Mouse (Mus musculus) lung, postnatal 0 days (tissue): ENCODE data around the gene Syngr2. TPM values are rescaled to one million over a fixed set of nuclear protein-coding genes. Genes with fewer than 3 reads are reported as not detected.

Experiments
- ATAC-seq: fragments of 200-750 bp; cut with Nextera tagmentation; 2 replicates; pipeline ENCODE4 v1.8.0; 2017; ENCODE audit warnings: moderate library complexity
- DNase-seq: peaks from one replicate; pipeline ENCODE4 v3.0.0-alpha.2; 2016; ENCODE audit warnings: low spot score
- H3K27ac ChIP-seq: fragments of 300-500 bp; sonication (generic); 2 replicates; pipeline ENCODE4 v1.5.1; 2014; ENCODE audit warnings: antibody characterized with exemption, mild to moderate bottlenecking, low read length, mixed read lengths
- H3K27me3 ChIP-seq: fragments of 300-500 bp; sonication (generic); replicated peaks from 2 replicates; pipeline ENCODE4 v1.6.1; 2014; ENCODE audit warnings: low read length, mixed read lengths; ENCODE audit not compliant: insufficient read depth
- H3K36me3 ChIP-seq: fragments of 300-500 bp; sonication (generic); 2 replicates; pipeline ENCODE4 v1.6.1; 2014; ENCODE audit warnings: low read length, mixed read lengths; ENCODE audit not compliant: insufficient read depth
- H3K4me1 ChIP-seq: fragments of 300-500 bp; sonication (generic); 2 replicates; pipeline ENCODE4 v1.6.1; 2014; ENCODE audit warnings: antibody characterized with exemption, low read depth, low read length, mixed read lengths; ENCODE audit not compliant: insufficient read depth
- H3K4me2 ChIP-seq: fragments of 300-500 bp; sonication (generic); replicated peaks from 2 replicates; pipeline ENCODE4 v1.6.1; 2014; ENCODE audit warnings: low read depth, mild to moderate bottlenecking, low read length, moderate library complexity, mixed read lengths
- H3K4me3 ChIP-seq: fragments of 300-500 bp; sonication (generic); 2 replicates; pipeline ENCODE4 v1.5.1; 2014; ENCODE audit warnings: low read depth, low read length
- H3K9ac ChIP-seq: fragments of 300-500 bp; sonication (generic); replicated peaks from 2 replicates; pipeline ENCODE4 v1.6.1; 2014; ENCODE audit warnings: low read depth, mild to moderate bottlenecking
- H3K9me3 ChIP-seq: fragments of 300-500 bp; sonication (generic); 2 replicates; pipeline ENCODE4 v1.6.1; 2016; ENCODE audit warnings: low read length, mixed read lengths
- CTCF ChIP-seq: IDR thresholded peaks from 2 replicates; pipeline ENCODE4 v1.5.1; 2016; ENCODE audit warnings: antibody characterized with exemption, mild to moderate bottlenecking
- EP300 ChIP-seq: IDR thresholded peaks from 2 replicates; pipeline ENCODE4 v1.6.1; 2016; ENCODE audit warnings: antibody characterized with exemption, mild to moderate bottlenecking, control low read depth
- WGBS: fragments of 180-500 bp; shearing (Covaris S2); extraction: QIAGEN DNeasy Blood & Tissue Kit; methylation state at CpG from one replicate; pipeline ENCODE4 v1.1.7; 2014; 5-methylcytosine and 5-hydroxymethylcytosine counted together
- polyA plus RNA-seq: library from polyadenylated mRNA; unstranded; fragments of >200 nt; fragmentation: Nextera tagmentation; extraction: Ambion mirVana; gene quantifications from 2 replicates; pipeline ENCODE4 v1.2.1, GENCODE M21; 2015

The Syngr2 gene
- polyA plus RNA-seq, 1 experiment from 2014 or later, result 108 TPM

DNA sequence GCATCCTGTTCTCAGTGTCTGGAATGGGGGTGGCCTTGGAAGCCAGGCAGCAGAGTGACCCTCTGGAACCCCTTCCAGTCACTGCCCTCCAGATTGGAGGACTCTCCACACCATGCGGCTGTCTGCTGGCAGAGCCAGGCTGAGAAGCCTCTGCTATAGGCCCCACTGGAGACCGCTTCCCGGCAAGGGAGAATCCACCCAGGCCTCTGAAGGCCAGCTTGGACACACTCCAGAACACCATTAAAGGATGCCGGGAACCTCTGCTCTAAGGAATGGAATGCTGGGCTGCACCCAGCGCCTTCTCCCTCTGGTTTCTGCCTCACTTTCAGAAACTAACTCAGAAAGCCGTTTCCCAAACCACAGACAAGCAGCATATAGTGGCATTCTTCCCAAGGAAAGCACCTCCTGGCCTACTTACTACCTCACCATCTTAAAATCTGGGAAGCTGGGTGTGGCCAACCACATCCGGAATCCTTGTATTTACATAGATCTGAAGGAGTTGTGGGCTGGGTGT is 13.3 kb downstream of the Syngr2 start:
- Histone ChIP-seq H3K36me3 (no peaks in the 10 kb centered on the region), H3K9ac (no peak overlapping the region), H3K9me3 (no peaks in the 10 kb centered on the region), H3K4me2 (no peak overlapping the region), H3K4me1 (peaks cover 39% of the 10 kb centered on the region), H3K27ac (peak overlapping the region; percentile 39), H3K27me3 (no peaks in the 10 kb centered on the region), H3K4me3 (no peak overlapping the region)
- WGBS, result 32% methylated on average over 7 of the region's 7 CpGs
- ATAC-seq (no peak), DNase-seq (peak; percentile 58)
- TF ChIP-seq EP300 (peak; percentile 36; the same call in 1 of the 2 replicates), CTCF (no peak)

DNA sequence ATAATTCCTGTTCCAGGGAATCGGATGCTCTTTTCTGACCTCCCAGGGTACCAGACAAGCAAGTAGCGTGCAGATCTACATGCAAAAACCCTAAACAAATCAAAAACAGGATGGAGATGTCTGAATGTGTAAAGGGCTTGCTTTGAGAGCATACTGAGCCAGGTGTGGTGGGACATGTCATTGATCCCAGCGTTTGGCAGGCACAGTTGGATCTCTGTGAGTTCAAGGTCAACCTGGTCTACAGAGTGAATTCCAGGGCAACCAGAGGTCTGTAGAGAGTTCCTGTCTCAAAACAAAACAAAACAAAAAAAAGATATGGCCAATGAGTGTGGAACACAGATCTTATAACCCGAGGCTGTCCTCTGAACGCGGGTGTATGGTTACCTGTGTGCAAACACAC is 13.9 kb downstream of the Syngr2 start:
- Histone ChIP-seq H3K9ac (no peak overlapping the region), H3K4me3 (no peak overlapping the region), H3K4me2 (no peak overlapping the region), H3K27ac (0 out of 2 replicates have a peak overlapping the region, but pooled peaks have one; percentile 39), H3K36me3 (no peaks in the 10 kb centered on the region), H3K4me1 (peaks cover 43% of the 10 kb centered on the region), H3K9me3 (no peaks in the 10 kb centered on the region), H3K27me3 (no peaks in the 10 kb centered on the region)
- no peak for ATAC-seq
- no peak for DNase-seq
- WGBS, result 81% methylated on average over 6 of the region's 6 CpGs
- TF ChIP-seq CTCF (no peak), EP300 (no peak)

DNA sequence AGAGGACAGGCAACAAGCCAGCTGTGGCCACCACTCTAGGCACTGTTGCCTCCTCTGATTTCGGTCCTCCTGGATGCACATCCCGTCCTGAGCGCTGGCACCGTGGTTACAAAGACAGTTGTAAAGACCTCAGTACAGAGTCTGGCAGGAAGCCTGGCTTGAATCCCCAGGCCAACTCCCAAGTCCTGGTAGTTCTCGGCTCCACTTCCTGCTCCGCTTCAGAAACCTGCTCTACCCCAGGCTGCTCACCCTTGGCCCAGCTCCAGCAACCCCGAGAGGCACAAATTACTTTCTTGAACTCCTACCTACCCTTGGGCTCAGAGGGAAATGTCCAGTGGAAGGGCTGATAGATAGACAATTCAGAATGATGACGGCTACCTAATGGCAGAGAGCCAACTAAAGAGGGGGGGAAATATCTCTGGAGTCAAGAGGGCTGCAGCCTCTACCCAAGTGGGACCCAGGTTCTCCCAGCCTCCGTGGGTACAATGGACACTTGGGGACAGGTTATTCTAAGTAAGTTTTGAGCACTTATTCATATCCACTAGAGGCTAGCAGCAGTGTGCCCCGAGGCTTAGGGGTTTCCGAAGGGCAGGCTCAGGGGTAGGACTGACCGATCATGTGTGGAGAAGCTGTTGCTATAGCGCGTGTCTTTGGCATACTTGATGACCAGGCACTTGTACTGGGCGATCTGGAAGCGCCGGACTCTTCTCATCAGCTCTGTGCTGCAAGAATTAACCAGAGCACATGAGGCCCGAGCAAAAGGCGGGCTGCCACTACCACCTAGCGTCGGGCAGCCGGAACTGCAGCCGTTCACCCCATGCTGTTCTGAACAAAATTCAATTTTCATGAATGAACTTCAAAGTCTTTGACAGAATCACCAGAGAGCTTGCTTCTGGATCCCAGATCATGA is 14.8 kb downstream of the Syngr2 start:
- Histone ChIP-seq H3K4me3 (0 out of 2 replicates have a peak overlapping the region, but pooled peaks have one; percentile 0), H3K4me2 (peak overlapping the region; percentile 63), H3K9me3 (no peaks in the 10 kb centered on the region), H3K36me3 (no peaks in the 10 kb centered on the region), H3K4me1 (peaks cover 52% of the 10 kb centered on the region), H3K9ac (no peak overlapping the region), H3K27me3 (no peaks in the 10 kb centered on the region), H3K27ac (peak overlapping the region; percentile 1; the same call in 1 of the 2 replicates)
- ATAC-seq (peak; percentile 82), DNase-seq (peak; percentile 88)
- no peak for TF ChIP-seq EP300
- TF ChIP-seq CTCF, result peak; percentile 97
- WGBS, result 4% methylated on average over 23 of the region's 23 CpGs

DNA sequence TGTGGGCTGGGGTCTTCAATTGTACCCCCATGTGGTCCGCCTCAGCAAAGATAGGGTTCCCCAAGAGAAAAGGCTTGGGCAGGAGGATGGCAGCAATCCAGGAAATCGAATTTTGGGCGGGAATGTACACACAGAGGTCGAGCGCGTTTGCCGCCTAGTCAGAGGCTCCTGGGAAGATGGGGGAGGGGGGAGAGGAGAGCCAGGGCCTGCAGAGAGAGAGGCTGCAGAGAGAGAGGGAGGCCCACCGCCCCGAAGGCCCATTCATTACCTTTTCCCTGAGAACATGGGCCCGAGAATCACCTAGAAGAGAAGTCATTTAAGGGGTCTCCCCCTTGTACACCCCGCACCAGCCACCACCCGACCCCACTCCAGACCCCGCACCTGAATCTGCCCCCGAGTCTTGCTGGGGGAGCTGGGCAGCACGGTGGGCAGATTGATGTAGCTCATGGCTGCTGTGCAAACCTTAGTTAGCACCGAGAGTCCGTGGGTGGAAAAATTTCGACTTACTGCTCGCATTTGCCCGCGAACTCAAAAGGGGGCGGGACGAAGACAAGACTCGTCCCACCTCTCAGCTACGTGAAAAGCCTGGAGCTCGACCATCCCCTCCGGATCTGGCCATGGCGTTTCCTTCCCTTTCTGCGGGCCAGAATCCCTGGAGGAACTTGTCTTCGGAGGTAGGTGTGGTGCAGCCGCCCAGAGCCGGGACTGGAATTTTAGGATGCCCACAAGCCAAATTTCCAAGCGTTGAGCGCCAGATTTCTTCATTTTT is 16.0 kb downstream of the Syngr2 start, which contains the start of the genes Afmid and Tk1:
Gene Afmid, plus strand, starts transcription at position 592 of the 769 bp plus-strand sequence.
Gene Tk1, minus strand, starts transcription at position 760 of the 769 bp plus-strand sequence.
- Histone ChIP-seq H3K36me3 (no peaks in the 10 kb centered on the region), H3K9ac (peak within 1 kb of the TSS; percentile 20; the same call in 1 of the 2 replicates), H3K4me1 (peaks cover 62% of the 10 kb centered on the region), H3K4me3 (peak within 1 kb of the TSS; percentile 27; the same call in 1 of the 2 replicates), H3K9me3 (no peaks in the 10 kb centered on the region), H3K4me2 (peak within 1 kb of the TSS; percentile 63), H3K27me3 (no peaks in the 10 kb centered on the region), H3K27ac (peak within 1 kb of the TSS; percentile 43)
- peak; percentile 92 for DNase-seq
- TF ChIP-seq EP300 (no peak), CTCF (no peak)
- under 1% methylated on average over 34 of the region's 34 CpGs for WGBS
- peak; percentile 32 for ATAC-seq

DNA sequence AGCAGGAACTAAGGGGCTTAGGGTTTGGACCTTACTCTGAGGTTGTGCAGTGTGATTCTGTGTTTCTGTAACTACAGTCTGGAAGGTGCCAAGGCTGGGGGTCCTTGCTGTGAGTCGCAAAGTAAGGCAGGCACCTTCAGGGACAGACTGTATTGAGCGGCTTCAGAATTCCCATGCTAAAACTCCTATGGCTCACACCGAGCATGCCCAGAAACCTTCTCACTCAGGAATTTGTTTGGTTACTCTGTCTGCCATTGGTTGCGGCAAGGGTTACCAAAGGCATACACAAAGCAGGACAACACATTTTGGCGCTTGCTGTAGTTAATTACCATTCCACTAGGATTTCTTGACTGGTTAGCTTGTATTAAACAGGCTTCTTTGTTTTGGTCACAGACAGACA is 16.7 kb downstream of the Syngr2 start:
- DNase-seq (peak; percentile 49), ATAC-seq (no peak)
- TF ChIP-seq CTCF, result no peak
- no peak for TF ChIP-seq EP300
- peak overlapping the region; percentile 20; the same call in 1 of the 2 replicates for H3K9ac ChIP-seq
- 12% methylated on average over 5 of the region's 5 CpGs for WGBS
- peak overlapping the region; percentile 27; the same call in 1 of the 2 replicates for H3K4me3 ChIP-seq
- H3K9me3 ChIP-seq, result no peaks in the 10 kb centered on the region
- H3K4me2 ChIP-seq, result peak overlapping the region; percentile 63
- peak overlapping the region; percentile 43 for H3K27ac ChIP-seq
- no peaks in the 10 kb centered on the region for H3K27me3 ChIP-seq
- H3K36me3 ChIP-seq, result no peaks in the 10 kb centered on the region
- peaks cover 65% of the 10 kb centered on the region for H3K4me1 ChIP-seq
